Mouse (Mus musculus): ENCODE measurements at regions not wholly inside any gene's neighbourhood (a gene's known extent, or its start where the extent isn't known, plus 50 kb on each side); places are given as distances from the start of the nearest gene placed in this dataset.

DNA sequence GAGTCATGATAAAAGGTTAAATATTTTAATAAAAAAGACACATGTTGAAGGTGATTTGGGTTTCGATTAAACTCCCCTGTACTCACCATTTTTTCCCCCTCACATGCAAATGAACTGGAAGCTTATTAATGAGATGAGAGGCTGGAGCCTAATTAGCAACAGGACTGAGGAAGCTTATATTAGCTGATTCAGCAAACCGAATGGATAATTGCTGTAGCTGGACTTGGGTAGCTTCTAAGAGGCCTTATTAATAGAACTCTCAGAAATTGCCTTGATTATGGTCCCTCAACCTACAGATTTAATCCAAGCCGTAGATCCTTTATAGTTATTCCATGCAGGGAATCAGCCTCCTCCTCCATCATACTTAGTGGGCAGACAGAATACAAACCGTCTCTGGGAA, 369.7 kb downstream of the Lmx1a start:
- H3K4me1 ChIP-seq (ENCODE audit: control insufficient read depth, insufficient read depth, low read length): no peaks in the 10 kb centered on the region
- no peak overlapping the region for H3K4me3 ChIP-seq (replicated peaks; ENCODE audit: control insufficient read depth, low read depth, low read length)
- WGBS: 75% methylated on average over 4 of the region's 4 CpGs
- no peak overlapping the region for H3K27ac ChIP-seq (ENCODE audit: control insufficient read depth, insufficient read depth, low read depth, low read length, poor library complexity)
- no peak for TF ChIP-seq POLR2A (IDR thresholded peaks at IDR 0.05; ENCODE audit: borderline replicate concordance, control insufficient read depth, low read depth, low read length)
- TF ChIP-seq CTCF (IDR thresholded peaks at IDR 0.05; ENCODE audit: control insufficient read depth, insufficient read depth, low read length): no peak

DNA sequence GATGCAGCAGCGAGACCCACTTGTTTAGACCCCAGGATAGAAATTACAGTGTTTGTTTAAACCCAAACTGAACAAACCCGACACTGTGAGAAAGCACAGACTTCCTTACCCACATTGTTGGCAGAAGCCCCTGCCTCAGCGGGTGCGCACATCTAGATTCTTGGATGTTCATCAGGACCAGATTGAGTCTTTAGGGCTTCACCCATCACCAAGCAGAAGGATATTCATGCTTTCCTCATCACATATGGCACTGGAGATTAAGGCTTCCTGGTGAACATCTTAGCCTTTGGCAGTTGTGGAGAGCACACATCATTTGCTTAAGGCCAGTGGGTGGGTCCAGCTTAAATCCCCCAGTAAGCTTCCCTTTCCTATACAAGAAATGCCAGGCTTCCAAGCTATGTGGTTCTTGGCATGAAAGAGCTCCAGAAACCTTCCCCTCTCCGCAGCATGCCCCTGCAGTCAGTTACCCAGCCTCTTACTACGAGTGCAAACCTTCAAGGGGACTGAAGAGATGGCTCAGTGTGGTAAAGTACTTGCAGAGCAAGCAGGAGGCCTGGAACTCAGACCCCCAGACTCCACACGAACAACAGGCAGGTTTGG, 367.9 kb downstream of the Pbx1 start:
- TF ChIP-seq CTCF (IDR thresholded peaks at IDR 0.05; ENCODE audit: control insufficient read depth, insufficient read depth, low read length) (no peak), POLR2A (IDR thresholded peaks at IDR 0.05; ENCODE audit: borderline replicate concordance, control insufficient read depth, low read depth, low read length) (no peak)
- H3K4me3 ChIP-seq (replicated peaks; ENCODE audit: control insufficient read depth, low read depth, low read length): no peak overlapping the region
- WGBS: 68% methylated on average over 7 of the region's 7 CpGs
- no peak overlapping the region for H3K27ac ChIP-seq (ENCODE audit: control insufficient read depth, insufficient read depth, low read depth, low read length, poor library complexity)
- H3K4me1 ChIP-seq (ENCODE audit: control insufficient read depth, insufficient read depth, low read length): no peaks in the 10 kb centered on the region

DNA sequence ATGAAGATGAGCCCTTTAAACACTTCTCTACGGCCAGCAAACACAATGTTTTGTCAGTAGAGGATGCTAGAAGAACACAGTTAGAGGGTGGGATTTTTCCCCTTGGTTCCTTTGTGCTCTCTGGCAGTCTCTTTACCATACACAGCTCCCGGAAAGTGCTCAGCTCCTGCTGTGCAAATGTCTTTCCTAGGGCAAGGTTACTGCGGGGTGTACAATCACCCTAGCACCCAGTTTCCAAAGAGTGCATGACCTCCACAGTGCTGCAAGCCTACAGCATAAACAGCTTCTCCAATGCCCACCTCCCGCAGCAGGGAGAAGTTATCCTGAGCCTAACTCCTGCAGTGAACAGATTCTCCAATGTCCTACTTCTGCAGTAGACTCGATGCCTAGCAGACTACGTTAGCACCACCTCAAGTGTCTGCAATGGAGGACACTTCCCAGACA, 366.4 kb downstream of the Pbx1 start:
- no peak overlapping the region for H3K27ac ChIP-seq (ENCODE audit: control insufficient read depth, insufficient read depth, low read depth, low read length, poor library complexity)
- no peaks in the 10 kb centered on the region for H3K4me1 ChIP-seq (ENCODE audit: control insufficient read depth, insufficient read depth, low read length)
- H3K4me3 ChIP-seq (replicated peaks; ENCODE audit: control insufficient read depth, low read depth, low read length): no peak overlapping the region
- TF ChIP-seq CTCF (IDR thresholded peaks at IDR 0.05; ENCODE audit: control insufficient read depth, insufficient read depth, low read length) (no peak), POLR2A (IDR thresholded peaks at IDR 0.05; ENCODE audit: borderline replicate concordance, control insufficient read depth, low read depth, low read length) (no peak)
- 61% methylated on average over 6 of the region's 6 CpGs for WGBS

DNA sequence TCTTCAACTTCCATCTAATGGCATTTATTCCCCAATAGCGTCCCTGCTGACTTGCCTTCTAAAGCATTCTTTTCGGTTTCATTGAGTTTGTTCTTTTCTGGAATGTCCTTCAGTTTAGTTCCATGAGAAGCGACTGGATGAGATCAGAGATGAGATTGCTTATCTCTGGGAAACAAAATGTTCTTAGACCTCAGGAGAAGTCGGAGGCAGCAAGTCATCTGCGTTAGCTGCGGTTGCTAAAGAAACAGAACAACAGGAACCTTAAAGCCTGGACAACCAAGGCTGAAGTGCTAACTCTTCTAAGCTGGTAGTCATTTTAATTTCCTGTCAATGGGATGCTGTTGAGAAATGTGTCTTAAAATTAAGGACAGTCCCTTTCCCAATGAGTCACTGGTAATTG, 365.3 kb downstream of the Pbx1 start:
- Histone ChIP-seq H3K4me1 (ENCODE audit: control insufficient read depth, insufficient read depth, low read length) (no peaks in the 10 kb centered on the region), H3K27ac (ENCODE audit: control insufficient read depth, insufficient read depth, low read depth, low read length, poor library complexity) (no peak overlapping the region), H3K4me3 (replicated peaks; ENCODE audit: control insufficient read depth, low read depth, low read length) (no peak overlapping the region)
- TF ChIP-seq POLR2A (IDR thresholded peaks at IDR 0.05; ENCODE audit: borderline replicate concordance, control insufficient read depth, low read depth, low read length): no peak
- TF ChIP-seq CTCF (IDR thresholded peaks at IDR 0.05; ENCODE audit: control insufficient read depth, insufficient read depth, low read length): no peak
- WGBS: 65% methylated on average over 6 of the region's 6 CpGs

DNA sequence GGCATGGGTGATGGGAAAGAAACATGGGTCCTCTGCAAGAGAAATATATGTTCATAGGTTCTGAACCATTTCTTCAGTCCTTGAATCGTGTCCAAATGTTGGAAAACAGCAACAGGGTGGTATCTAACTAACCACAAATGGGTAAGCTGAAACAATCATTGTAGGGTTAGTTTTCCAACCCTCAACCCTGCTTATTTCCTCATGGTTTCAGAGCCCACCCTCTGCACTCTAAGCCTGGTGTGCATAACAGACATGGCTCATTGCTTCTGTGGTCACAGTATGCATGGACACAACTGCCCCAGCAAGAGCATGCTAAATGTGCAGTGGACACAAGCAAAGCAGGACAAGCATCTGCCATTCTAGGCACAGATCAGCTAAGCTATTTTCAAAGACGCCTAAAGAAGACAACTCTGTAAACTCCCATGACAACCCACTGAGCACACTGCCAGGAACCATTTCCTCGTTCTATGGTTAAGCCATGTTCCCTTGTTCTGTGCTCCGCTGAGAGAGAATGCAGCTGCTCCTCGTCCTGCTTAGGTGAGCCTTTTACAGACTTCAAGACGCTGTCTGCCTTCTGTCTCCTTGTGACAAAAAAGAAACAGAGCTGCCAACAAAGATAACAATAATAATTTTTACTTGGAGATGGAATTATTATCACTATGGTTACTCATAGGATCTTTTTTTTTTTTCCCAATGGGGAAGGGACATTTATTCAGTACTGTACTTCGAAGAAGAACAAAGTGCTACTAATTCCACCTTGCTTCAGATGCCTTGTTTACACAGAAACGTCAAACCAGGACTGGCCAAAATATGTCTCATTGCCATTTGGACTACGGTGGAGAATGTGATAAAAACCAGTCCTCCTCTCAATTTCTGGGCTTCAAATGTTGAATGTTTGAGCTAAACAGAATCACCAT, 363.8 kb downstream of the Pbx1 start:
- TF ChIP-seq CTCF (IDR thresholded peaks at IDR 0.05; ENCODE audit: control insufficient read depth, insufficient read depth, low read length) (no peak), POLR2A (IDR thresholded peaks at IDR 0.05; ENCODE audit: borderline replicate concordance, control insufficient read depth, low read depth, low read length) (no peak)
- no peaks in the 10 kb centered on the region for H3K4me1 ChIP-seq (ENCODE audit: control insufficient read depth, insufficient read depth, low read length)
- H3K4me3 ChIP-seq (replicated peaks; ENCODE audit: control insufficient read depth, low read depth, low read length): no peak overlapping the region
- WGBS: 66% methylated on average over 9 of the region's 9 CpGs
- H3K27ac ChIP-seq (ENCODE audit: control insufficient read depth, insufficient read depth, low read depth, low read length, poor library complexity): no peak overlapping the region

DNA sequence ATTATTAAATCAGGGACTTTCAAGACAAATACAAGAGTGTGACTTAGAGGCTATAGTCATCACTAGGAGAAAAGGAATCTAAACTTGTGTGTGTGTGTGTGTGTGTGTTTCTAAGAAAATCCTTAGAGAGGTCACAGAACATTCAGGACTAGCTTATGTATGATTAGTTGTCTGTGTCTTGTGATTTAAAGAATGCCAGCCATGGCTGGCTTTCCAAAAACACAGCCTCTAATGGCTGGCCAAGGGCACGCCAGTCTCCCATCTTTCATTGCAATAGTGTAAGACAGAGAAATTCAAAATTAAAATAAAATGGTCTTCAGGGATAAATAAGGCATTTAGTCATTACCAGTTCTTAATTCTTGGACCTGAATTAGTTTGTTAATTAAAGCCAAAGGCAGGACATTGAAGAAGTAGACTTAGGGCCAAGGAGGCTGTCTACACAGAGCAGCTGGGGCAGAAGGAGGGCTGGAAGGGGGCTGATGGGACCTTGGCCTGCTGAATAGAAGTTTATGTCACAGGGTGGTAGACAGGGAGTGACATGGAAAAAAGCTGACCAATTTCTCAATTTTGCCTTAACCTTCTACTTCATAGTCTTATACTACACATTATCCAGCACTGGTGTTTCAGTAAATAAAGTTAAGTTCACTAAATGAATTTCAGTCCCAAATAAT, 363.0 kb downstream of the Pbx1 start:
- 74% methylated on average over 1 of the region's 1 CpGs for WGBS
- no peak overlapping the region for H3K27ac ChIP-seq (ENCODE audit: control insufficient read depth, insufficient read depth, low read depth, low read length, poor library complexity)
- TF ChIP-seq CTCF (IDR thresholded peaks at IDR 0.05; ENCODE audit: control insufficient read depth, insufficient read depth, low read length) (no peak), POLR2A (IDR thresholded peaks at IDR 0.05; ENCODE audit: borderline replicate concordance, control insufficient read depth, low read depth, low read length) (no peak)
- no peaks in the 10 kb centered on the region for H3K4me1 ChIP-seq (ENCODE audit: control insufficient read depth, insufficient read depth, low read length)
- no peak overlapping the region for H3K4me3 ChIP-seq (replicated peaks; ENCODE audit: control insufficient read depth, low read depth, low read length)
